Comparison of ENCODE assay signal across 8 mouse cellular contexts in genomic region chr11:94473707-94474543, GRCm38 (mm10). TPM values are rescaled to one million over a fixed set of nuclear protein-coding genes. Genes with fewer than 3 reads are reported as not detected.
DNase-seq lines count a peak whose midpoint lies in the region; ATAC-seq and TF ChIP-seq lines count a peak whose summit lies in the region.

Gene Cacna1g (minus strand): TSS chr11:94474198.

- no peak for TF ChIP-seq POLR2A in lung, adult 2 months (IDR thresholded peaks at IDR 0.05; ENCODE audit: borderline replicate concordance, extremely low read depth, low read depth, low read length)
- TF ChIP-seq POLR2A in olfactory bulb, adult 2 months (IDR thresholded peaks at IDR 0.05; ENCODE audit: insufficient read depth, low read depth, low read length): peak; percentile 51; the same call in 1 of the 2 replicates
- TF ChIP-seq POLR2A in thymus, adult 2 months (IDR thresholded peaks at IDR 0.05; ENCODE audit: control insufficient read depth, extremely low read depth, insufficient read depth, low read length, poor library complexity): no peak

- H3K4me3 ChIP-seq in lung, adult 2 months (replicated peaks; ENCODE audit: extremely low read depth, low read depth, low read length): peak within 1 kb of the TSS; percentile 10
- H3K4me3 ChIP-seq in olfactory bulb, adult 2 months (ENCODE audit: insufficient read depth, low read depth, low read length): peak within 1 kb of the TSS; percentile 91
- peak within 1 kb of the TSS; percentile 15 for H3K4me3 ChIP-seq in thymus, adult 2 months (ENCODE audit: control insufficient read depth, insufficient read depth, low read length)

- H3K36me3 ChIP-seq in thymus, adult 2 months (ENCODE audit: control insufficient read depth, insufficient read depth, low read length): no peaks in the 10 kb centered on the region

- peak; percentile 88 for ATAC-seq in frontal cortex, adult (ENCODE audit: low TSS enrichment)

- TF ChIP-seq CTCF in lung, adult 2 months (IDR thresholded peaks at IDR 0.05; ENCODE audit: insufficient read depth, low read length): no peak
- TF ChIP-seq CTCF in olfactory bulb, adult 2 months (IDR thresholded peaks at IDR 0.05; ENCODE audit: insufficient read depth, low read depth, low read length): no peak
- TF ChIP-seq CTCF in thymus, adult 2 months (IDR thresholded peaks at IDR 0.05; ENCODE audit: borderline replicate concordance, control insufficient read depth, extremely low read depth, insufficient read depth, low read length, poor library complexity): no peak

- under 1% methylated on average over 60 of the region's 71 CpGs for WGBS in lung, adult 2 months
- 0% methylated on average over 42 of the region's 71 CpGs for WGBS in olfactory bulb, adult 2 months
- under 1% methylated on average over 53 of the region's 71 CpGs for WGBS in thymus, adult 2 months

- peak within 1 kb of the TSS; percentile 67 for H3K27ac ChIP-seq in olfactory bulb, adult 2 months (ENCODE audit: insufficient read depth, low read depth, low read length)
- no peak within 1 kb of the TSS for H3K27ac ChIP-seq in thymus, adult 2 months (ENCODE audit: control insufficient read depth, insufficient read depth, low read length)

- peaks cover 26% of the 10 kb centered on the region for H3K27me3 ChIP-seq in thymus, adult 2 months (ENCODE audit: control insufficient read depth, insufficient read depth, low read length)

- peak; percentile 94 for DNase-seq in NIH3T3 (ENCODE audit: low read depth)
- peak; percentile 87 for DNase-seq in cerebellum, adult 9-11 months
- peak; percentile 93 for DNase-seq in heart, postnatal 4 days
- peak; percentile 80 to 81 for DNase-seq in layer of hippocampus, adult 8-10 months (ENCODE audit: low spot score in 2 of 2)
- DNase-seq in lung, adult 2 months: peak; percentile 83
- peak; percentile 76 for DNase-seq in thymus, adult 2 months

- peaks cover 4% of the 10 kb centered on the region; the same call in 1 of the 2 replicates for H3K4me1 ChIP-seq in lung, adult 2 months (ENCODE audit: control insufficient read depth, insufficient read depth, low read length)
- peaks cover 44% of the 10 kb centered on the region for H3K4me1 ChIP-seq in olfactory bulb, adult 2 months (ENCODE audit: control insufficient read depth, insufficient read depth, low read length)
- peaks cover 17% of the 10 kb centered on the region for H3K4me1 ChIP-seq in thymus, adult 2 months (replicated peaks; ENCODE audit: control insufficient read depth, insufficient read depth, low read length)

RNA-seq across cellular contexts. Expression of gene Cacna1g, which starts in this region (rescaled TPM):
- 10 to 100 TPM; 48.7 to 52.8 TPM for total RNA-seq in heart, postnatal 4 days (2021)
- 10 to 100 TPM; 49.3 to 83.1 (median 67.7) TPM for total RNA-seq in layer of hippocampus, adult 8-10 months (2022)
- 3.5 and 4.3 TPM in 2 replicates for polyA plus RNA-seq in lung, adult 2 months (2012; rRNA removed)
- 54.5 TPM in 1 of 2 replicates, not detected in the other for polyA plus RNA-seq in olfactory bulb, adult 2 months (2012; ENCODE audit: insufficient read depth, insufficient read length, low replicate concordance, missing spikeins)
- 2.3 and 6.5 TPM in 2 replicates for polyA plus RNA-seq in thymus, adult 2 months (2012; rRNA removed)

Comparison
In these comparisons a context has a peak if more than half of its experiments do, and no peak if none do; other contexts are left out.
1. H3K4me3 ChIP-seq: peak in every context shown above with its lines; median percentile 91 in olfactory bulb, adult 2 months; 15 in thymus, adult 2 months; 10 in lung, adult 2 months.